Mouse (Mus musculus): Measurements from ENCODE around the gene Igf2r.

Igf2r gene

DNA sequence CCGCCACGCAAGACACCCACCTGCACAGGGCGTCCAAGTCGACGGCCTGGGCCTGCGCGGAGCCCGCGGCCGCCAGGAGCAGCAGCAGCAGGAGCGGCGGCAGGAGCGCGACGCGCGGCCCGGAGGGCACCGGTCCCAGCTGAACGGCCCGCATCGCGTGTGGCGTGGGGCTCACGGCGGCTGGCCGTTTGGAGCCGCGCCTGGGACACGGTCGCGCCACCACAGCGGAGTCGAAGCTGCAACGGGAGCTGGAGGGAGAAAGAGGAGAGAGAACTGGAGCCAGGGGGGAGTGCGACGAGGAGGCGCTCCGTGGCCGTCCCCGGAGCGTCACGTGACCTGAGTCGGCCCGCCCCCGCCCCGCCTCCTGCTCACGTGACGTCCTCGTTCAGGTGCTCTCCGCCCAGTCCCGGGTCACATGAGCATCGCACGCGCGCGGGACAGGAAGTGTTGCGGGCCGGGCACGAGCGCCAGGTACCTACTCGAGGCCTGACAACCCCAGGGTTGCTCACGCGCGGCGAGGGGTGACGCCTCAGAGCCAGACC, at the start of gene Igf2r:
TSS of gene Igf2r (minus strand) at position 285 of the 542 bp plus-strand sequence.
- DNase-seq = peak; percentile 92

DNA sequence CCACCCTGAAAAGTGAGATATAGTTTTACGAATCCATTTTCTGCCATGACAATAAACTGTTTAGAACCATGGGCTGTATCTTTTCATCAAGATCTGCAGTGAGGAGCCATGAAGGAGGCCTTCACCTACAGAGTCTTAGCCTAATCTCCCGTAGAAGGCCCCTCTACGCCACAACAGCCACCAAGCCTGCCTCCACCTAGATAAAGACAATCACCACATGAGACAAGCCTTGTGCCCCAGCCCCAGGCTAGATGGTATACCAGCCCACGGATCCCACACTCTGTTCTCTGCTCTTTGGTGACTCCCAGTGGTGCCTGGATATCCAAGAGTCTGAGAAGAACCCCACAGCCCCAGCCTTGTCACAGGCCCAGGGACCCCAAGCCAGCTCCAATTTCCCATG, 46.4 kb upstream of the Igf2r start:
- DNase-seq = no peak

DNA sequence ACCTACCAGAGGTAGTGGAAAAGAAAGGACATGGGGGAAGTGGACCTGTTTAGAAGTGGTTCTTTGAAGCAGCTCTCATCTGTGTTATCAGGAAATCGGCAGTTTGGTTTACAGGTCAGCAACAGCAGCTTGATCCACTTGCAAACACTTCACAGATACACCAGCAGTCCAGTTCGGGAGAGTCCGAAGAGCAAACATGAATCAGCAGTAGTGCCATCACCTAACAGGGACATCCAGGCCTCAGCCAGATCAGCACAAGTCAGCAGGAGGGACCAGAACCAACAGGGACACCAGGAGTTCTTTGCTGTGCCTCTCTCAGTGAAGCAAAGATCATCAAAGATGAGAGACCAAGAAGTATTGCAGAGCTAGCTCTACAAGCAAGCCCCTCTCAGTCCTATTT, 45.0 kb upstream of the Igf2r start:
- no peak for DNase-seq

DNA sequence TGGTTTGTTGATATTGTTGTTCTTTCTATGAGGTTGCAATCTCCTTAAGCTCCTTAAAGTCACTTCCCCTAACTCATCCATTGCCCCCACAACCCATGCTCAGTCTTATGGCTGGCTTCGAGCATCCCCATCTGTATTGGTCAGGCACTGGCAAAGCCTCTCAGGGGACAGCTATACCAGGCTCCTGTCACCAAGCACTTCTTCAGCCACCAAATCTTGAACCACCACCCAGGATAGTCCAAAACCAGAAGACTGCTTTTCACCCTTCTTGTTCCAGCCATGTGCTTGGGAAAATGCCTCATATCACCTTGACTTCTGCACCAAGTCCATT, 41.5 kb upstream of the Igf2r start:
- DNase-seq = no peak

DNA sequence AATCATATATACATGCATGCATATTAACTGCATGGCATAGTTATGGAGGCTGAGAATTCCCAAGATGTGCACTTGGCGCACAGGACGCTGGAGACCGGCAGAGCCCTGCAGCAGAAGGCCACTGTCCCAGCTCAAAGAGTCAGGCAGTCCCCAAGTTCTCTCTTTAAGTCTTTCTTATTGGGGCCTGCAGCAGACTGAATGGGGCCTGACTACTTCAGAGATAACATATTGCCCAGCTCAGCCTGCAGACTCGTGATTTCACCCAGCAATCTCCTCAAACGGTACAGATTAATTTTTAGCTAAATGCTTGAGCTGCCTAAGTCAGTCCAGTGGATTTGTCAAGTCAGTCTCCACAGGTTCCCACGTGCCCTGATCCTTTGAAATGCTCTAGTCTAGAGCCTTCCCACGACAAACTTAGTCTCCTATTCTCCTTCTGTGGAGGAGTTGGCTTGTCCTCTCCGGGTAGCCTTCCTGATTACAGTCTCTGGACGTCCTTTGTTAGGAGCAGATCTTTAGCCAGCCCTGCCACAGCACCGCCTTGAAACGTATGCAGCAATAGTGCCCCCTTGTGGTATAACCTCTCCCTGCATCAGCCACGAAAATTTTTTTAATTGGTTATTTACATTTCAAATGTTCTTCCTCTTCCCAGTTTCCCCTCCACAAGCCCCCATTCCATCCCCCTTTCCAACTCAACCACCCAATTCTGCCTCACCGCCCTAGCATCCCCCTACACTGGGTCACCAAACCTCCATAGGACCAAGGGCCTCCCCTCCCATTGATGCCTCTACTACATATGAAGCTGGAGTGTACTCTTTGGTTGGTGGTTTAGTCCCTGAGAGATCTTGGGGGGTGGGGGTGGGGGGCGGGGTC, 40.9 kb upstream of the Igf2r start:
- DNase-seq = peak; percentile 88

DNA sequence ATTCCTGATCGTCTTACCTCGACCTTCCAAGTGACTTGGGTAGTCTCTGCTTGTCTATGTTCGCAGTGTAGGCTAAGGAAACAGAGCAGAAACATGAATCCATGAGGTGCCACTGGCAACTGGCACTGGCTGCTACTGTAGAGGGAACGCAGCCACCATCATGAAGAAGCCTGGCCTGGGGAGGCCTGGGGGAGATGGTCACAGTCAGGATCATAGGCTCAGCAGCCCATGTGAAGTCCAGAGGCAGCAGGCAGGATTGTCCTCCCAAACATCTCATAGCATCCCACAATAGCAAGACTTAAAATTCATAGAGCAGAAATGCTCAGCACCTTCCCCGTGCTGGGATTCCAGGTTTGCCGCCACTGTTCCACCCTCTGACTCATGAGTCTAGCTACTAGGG, 39.4 kb upstream of the Igf2r start:
- no peak for DNase-seq

DNA sequence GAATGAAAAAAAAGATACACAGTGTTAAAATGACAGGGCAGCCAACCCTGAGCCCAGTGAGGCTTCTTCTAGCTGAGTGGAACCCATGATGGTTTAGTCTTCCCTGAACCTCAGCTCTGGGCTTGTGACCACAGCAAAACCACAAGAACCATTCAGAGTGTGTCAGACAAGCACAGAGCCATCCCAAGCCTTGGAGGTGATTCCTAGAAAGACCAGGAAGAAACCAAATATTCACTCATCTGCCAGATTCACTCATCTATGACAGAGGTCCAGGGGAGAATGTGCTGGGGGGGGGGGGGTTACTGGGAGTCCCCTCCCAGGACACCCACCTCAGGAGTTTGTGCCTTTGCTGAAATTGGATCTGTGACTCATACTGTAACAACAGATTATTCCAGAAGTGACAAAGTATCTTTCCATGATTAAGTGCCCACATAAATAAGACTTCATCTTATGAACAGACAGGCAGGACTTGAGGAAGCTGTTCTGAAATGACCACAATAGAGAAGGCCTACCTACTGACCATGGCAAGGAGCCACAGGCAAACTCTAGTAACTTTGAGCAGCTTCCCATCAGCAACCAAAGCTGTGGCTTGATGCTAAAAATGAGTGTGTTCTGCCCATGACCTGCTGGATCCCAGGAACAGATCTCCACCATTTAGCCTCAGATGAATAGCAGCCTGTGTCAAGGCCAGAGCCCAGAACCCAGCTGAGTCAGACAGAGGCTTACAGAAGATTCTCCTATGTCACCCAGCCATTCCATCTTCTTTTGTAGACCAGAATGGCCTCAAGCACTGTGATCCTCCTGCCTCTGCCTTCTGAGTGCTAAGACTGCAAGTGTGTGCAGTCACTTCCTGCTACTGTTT, 35.4 kb upstream of the Igf2r start:
- no peak for DNase-seq

DNA sequence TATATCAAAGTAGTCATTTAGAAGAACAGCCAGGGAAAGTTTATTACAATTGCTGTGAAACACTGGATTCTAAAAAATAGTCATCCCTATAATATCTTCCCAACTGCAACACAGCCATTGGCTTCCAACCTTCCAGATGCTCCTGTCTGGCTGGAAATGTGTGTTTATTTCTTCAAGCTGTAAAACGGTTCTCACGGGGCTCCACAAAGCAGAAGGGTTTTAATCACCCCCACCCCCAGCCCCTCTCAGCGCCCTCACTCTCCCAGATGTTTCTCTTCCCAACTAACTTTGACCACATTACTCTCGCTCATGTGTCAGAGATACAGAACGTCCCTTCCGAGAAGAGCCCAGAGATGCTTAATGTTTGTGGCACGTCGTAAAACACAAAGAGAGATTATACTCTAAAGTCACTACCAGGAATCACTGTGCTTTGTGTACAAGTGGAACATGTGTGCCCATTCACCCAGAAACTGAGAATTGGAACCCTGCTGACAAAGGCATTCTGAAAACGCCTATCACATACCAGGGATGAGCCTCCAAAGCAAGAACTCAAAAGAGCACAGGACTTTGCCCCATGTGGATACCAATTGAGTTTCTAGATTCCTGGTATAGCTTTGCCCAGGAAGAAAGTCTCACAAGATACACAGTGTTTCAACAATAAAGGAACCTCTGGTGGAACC, 32.5 kb upstream of the Igf2r start:
- peak; percentile 29 for DNase-seq

DNA sequence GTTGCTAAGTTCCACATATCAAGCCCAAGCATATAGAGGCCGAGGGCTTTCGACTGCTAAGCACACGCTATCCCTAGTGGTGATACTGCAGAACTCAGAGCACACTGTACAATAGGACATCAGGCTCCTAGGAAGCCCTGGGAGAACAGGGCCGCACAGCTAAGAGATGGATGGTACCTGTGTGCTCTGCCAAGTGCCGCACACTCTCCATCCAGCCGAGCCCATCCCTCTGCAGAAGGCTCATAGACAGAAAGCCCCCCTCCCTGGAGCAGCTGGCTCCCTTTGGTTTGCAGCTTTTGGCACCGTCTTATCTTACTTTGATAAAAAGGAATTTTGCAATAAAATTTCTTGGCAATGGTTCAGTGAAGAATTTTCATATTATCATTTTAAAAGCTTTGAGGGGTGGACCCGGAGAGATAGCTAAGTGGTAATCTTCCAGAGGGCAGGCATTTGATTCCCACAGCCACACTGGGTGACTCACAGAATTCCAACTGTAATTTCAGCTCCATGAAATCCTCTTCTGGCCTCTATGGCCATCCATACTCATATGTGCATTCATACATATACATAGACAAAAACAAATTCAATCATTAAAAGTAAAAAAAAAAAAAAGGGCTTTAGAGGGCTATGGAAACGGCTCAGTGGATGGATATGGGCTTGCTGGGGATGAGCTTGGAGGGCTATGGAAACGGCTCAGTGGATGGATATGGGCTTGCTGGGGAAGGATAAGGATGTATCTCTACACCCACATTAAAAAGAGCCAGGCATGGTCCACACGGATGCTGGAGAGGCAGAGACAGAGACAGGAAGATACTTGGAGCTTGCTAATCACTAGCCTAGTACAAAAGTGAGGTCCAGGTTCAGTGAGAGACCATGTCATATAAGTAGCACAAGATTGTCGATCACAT, 30.2 kb upstream of the Igf2r start:
- DNase-seq = no peak

DNA sequence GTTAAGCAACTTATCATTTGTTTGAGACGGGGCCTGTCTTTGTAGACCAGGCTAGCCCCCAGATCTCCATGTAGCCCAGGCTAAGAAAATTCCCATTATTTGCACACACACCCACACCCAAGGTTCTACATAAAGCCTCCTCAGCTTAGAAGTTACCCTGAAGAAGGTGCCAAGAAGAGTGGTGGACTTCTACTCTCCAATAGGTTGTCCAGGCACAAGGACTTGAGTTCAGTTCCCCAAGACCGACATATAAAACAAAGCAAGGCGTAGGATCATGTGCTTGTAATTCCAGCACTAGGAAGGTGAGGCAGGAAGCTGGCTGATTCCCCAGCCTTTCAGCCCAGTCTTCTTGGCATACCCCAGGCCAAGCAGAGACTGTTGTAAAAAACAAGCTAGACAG, 29.1 kb upstream of the Igf2r start:
- DNase-seq = no peak

DNA sequence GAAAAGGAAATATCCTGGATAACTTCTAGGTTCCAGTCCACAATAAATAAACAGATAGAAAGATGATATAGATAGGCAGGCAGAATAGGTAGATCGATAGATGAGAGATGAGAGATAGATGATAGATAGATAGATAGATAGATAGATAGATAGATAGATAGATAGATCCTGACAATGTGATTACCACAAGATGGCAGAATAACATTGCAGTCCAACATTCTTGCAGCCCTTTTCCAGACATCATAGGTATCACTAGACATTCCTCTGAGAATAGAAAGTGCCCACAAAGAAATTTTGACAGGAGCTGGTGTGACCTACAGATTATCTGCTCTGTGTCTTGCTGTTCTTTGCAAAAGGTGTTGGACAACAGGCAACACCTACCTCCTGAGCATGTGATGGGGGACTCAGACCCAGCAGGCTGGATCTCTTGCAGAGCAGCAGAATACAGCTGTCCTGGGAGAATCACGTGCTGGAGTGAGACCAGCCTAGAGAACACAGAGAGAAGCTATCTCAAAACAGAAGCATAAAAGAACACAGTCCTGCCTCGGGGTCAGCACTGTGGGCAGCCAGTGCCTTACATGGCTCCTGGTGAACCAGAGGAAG, 28.1 kb upstream of the Igf2r start:
- DNase-seq = no peak

DNA sequence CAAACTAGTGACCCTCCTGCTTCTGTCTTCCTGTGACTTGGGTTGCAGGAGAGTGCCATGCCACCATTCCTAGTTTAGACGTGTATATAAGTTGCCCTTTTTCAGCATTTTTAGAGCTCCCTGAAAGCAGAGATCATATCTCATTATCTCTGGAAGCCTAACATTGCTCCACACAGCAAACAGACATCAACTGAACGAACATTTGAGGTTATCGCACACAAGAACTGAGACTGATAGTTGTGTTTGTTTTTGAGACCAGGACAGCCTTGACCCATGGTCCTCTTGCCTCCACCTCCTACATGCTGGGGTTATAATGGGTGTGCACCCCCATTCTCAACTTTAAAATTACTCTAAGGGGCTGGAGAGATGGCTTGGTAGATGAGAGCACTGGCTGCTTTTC, 27.2 kb upstream of the Igf2r start:
- DNase-seq = no peak

DNA sequence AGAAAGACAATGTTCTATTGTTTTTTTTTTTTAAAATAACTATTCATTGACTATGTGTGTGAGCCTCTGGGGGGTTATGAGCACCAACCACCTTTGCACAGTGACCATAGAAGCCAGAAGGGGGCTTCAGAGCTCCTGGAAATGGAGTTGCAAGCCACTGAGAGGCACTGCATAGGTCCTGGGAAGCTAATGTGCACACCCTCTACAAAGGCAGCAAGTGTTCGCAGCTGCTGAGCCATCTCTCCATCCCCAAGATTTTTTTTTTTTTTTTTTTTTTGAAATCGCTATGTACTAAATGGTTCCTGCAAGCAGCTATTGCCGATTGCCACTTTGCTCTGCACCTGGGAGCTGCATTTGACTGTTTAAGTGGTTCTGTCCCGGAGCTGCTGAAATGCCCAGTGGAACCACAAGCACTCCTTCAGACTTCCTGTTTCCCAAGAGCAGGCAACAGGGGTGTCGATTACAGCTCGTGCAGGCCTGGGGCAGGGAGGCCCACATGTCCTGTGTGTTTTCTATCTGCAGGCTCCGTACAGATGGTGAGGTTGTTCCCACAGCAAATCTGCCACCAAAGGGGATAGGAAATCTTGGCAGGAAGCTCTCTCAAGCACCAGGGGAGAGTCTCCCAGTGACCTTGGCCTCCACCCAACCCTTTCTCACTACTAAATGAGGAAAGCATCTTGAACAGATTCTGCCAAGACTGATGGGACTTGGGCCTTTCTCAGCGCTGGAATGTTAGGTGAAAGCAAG, 24.4 kb upstream of the Igf2r start:
- DNase-seq = peak; percentile 31

DNA sequence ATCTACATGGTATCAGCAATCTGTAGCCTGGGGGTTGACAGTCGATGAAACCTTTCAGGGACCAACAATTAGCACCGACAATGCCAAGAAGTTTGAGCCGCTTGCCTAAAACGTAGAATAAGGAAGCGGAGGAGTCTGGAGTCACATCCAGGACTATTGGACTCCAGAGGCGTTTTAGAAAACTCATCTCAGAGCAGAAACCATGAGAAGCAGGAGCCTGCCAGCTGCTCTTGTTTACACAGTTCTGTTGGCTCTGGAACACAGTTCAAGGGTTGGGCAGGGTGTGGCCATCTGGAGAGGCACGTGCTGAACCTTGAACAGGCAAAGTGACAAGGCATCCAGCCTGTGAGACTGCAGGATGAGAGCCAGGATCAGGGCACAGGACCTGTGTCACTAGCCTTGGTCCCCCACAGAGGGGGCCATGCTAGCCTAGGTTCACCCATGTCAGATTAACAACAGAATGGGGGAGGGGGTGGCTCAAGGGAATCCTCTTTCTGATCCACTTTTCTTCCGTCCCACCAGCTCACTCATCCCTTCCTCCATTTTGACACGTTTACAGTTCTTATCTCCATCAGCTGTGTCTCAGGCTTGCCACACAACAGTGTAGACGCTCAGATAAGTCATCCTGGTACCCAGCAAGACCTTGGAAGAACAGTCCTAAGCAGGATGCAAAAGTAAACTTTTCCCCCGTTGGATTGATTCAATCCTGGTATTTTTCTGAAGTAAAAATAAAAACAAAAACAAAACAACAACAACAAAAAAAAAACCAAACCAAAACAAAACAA, 23.1 kb upstream of the Igf2r start:
- DNase-seq = peak; percentile 20

DNA sequence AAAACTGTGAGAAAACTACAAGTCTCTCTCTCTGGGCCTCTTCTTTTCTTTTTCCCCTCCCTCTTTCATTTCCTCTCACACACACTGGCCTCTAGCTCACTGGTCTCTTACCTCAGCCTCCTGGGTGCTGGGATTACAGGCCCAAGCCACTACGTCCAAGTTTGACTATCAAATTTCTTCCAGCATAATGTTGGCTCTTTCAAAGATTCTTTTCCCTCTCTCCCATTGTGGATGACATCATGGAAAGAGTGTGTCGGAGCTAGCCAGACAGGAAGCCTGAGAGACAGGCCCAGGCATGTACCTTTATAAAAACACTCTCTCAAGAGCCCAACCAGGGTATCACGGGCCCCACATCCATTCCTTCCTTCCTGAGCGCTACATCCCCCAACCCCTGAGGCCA, 22.0 kb upstream of the Igf2r start:
- DNase-seq = peak; percentile 57

DNA sequence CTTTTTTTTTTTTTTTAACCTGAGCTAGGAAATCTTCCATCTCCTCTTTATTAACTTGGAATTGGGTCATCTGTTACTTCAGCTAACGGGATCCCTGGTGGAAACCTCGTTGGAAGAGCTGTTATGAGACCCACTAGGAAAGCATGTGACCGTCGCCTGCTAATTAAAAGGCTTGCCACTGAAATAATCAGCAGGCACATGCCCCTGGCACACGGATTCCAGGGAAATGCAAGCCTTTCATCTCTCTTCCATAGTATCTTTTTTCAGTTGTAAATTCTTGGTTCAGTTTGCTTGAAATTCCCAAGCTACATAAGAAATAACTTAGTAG, 21.6 kb upstream of the Igf2r start:
- DNase-seq = no peak

DNA sequence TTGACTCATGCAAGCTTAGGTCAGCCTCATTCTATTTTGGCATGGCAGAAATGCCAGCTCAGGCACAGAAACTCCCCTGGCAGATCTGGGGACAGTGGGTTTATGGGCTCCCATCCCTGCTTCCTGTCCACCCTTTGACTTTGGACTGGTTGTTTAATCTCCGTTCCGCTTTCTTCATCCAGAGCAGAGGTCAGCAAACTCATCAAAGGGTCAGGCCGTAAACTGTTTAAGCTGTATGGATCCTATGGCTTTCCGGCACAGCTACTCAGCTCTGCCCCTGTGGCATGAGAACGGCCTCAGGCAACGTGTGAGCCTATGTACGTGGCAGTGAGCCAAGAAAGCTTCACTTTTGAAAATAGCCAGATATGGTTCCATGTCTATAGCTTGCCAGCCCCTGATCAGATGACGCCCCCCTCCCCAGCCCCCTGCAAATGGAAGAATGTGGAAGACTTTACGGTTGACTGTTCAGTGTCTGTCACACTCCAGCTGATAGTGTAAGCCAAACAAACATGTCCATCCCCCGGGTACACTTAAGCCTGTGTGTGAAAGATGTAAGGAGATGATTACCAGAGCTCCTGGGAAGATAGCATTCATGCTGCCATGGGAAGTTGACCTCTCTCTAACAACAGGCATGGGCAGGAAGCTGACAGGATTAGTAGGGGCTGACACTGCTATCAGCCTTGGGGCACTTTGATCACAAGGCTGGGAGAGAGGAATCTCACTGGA, 21.1 kb upstream of the Igf2r start:
- DNase-seq = peak; percentile 82

DNA sequence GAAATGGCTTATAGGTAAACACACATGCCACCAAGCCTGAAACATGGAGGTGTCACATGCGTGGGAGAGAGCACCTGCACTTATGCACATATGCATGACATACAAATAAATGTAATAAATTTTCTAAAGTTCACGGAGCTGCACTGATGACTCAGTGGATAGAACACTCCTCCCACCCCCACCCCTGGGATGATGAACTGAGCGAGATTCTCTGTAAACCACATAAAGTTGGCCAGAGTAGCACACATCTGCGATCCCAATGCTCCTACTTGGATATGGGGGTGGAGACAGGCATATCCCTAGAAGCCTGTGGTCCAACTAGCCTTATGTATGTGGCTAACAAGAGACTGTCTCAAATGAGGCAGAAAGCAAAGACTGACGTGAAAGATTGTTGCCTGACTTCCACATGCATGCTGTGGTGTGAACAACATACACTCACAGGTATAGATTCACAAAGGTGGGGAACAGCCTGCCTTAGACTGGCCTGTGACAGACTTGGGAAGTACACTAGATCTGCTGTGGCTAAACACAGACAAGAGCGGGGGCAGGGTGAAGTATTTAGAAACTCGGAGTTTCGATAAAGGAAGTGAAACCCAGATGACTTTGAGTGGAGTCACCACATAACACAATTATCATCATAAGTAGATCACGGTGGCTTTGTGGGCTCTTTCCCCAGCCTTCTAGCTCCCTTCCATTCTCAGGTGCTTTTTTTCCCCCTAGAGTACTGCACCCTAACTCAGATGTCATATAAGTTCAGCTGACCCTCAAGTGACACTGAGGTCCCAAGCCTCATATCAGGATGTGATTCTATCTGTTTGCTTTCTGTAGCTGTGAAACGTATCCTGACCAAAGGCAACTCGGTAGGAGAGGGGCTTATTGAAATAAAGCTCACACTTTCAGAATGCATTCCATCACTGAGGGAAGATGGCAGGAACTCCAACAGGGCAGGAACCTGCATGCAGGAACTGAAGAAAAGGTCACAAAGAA, 13.7 kb upstream of the Igf2r start:
- no peak for DNase-seq

All from embryo, embryonic 11 days (tissue).